Mouse (Mus musculus) neural tube, embryonic 10.5 days (tissue): ENCODE results near the gene Snrnp35.
A peak's percentile ranks its signal among the peaks of the same experiment; 100 is the strongest.
"Not testable (repeated sequence)": the region's sequence is repeated elsewhere in the genome, so short reads cannot be mapped to it uniquely, and the experiment has no call there.

ENCODE experiments used
- DNase-seq: peaks from one replicate; pipeline ENCODE4 v3.0.0-alpha.2; 2017; ENCODE audit warnings: low spot score; ENCODE audit errors: extremely low spot score

Snrnp35 gene

GRCm38 (mm10) chr5:124482966-124483654 lies at the start of gene Snrnp35:
Snrnp35 (plus strand) TSS chr5:124483134.
- peak; percentile 95 for DNase-seq

- no peak for DNase-seq
Observed at GRCm38 (mm10) chr5:124438229-124438628, 44.7 kb upstream of the Snrnp35 start.

GRCm38 (mm10) chr5:124438746-124439145 lies 44.2 kb upstream of the Snrnp35 start:
- no peak for DNase-seq

GRCm38 (mm10) chr5:124439447-124440093 lies 43.4 kb upstream of the Snrnp35 start, which contains the start of gene Kmt5a:
Kmt5a (plus strand) TSS chr5:124439930.
- DNase-seq = peak; percentile 92

GRCm38 (mm10) chr5:124440094-124440701 lies 42.7 kb upstream of the Snrnp35 start:
- DNase-seq = no peak

GRCm38 (mm10) chr5:124442628-124443027 lies 40.3 kb upstream of the Snrnp35 start:
- DNase-seq = no peak

GRCm38 (mm10) chr5:124444208-124444607 lies 38.7 kb upstream of the Snrnp35 start:
- no peak for DNase-seq

GRCm38 (mm10) chr5:124444661-124445561 lies 38.0 kb upstream of the Snrnp35 start:
- DNase-seq = peak; percentile 76

- DNase-seq = peak; percentile 68
Observed at GRCm38 (mm10) chr5:124445621-124446293, 37.2 kb upstream of the Snrnp35 start.

GRCm38 (mm10) chr5:124446301-124446881 lies 36.5 kb upstream of the Snrnp35 start:
- DNase-seq = peak; percentile 61

GRCm38 (mm10) chr5:124449494-124449893 lies 33.4 kb upstream of the Snrnp35 start:
- DNase-seq = no peak

- DNase-seq = no peak
Observed at GRCm38 (mm10) chr5:124450051-124450450, 32.9 kb upstream of the Snrnp35 start.

GRCm38 (mm10) chr5:124450641-124451340 lies 32.1 kb upstream of the Snrnp35 start:
- DNase-seq = no peak

GRCm38 (mm10) chr5:124452494-124453228 lies 30.3 kb upstream of the Snrnp35 start:
- no peak for DNase-seq

GRCm38 (mm10) chr5:124453339-124454081 lies 29.4 kb upstream of the Snrnp35 start:
- no peak for DNase-seq

- no peak for DNase-seq
Observed at GRCm38 (mm10) chr5:124454082-124454419, 28.9 kb upstream of the Snrnp35 start.

GRCm38 (mm10) chr5:124456762-124457161 lies 26.2 kb upstream of the Snrnp35 start:
- no peak for DNase-seq

- DNase-seq = not testable (repeated sequence)
Observed at GRCm38 (mm10) chr5:124460922-124461321, 22.0 kb upstream of the Snrnp35 start.
